Mouse (Mus musculus) intestine, embryonic 14.5 days (tissue): ENCODE results near the gene Brinp3. TPM values are rescaled to one million over a fixed set of nuclear protein-coding genes. Genes with fewer than 3 reads are reported as not detected.

Experiments
- ATAC-seq: fragments of 200-750 bp; cut with Nextera tagmentation; replicated peaks from 2 replicates; pipeline ENCODE4 v1.8.0; 2017; ENCODE audit warnings: low read depth, moderate number of reproducible peaks, moderate TSS enrichment, moderate library complexity; ENCODE audit not compliant: low FRiP score, low TSS enrichment
- DNase-seq: peaks from one replicate; pipeline ENCODE4 v3.0.0-alpha.2; 2018; ENCODE audit warnings: low spot score
- H3K27ac ChIP-seq: fragments of 300-500 bp; sonication (generic); 2 replicates; pipeline ENCODE4 v1.5.1; 2014; ENCODE audit warnings: low read depth, mild to moderate bottlenecking, control low read depth
- H3K27me3 ChIP-seq: fragments of 300-500 bp; sonication (generic); replicated peaks from 2 replicates; pipeline ENCODE4 v1.6.1; 2014; ENCODE audit warnings: low read length, control low read depth; ENCODE audit not compliant: control insufficient read depth, insufficient read depth
- H3K36me3 ChIP-seq: fragments of 300-500 bp; sonication (generic); 2 replicates; pipeline ENCODE4 v1.6.1; 2014; ENCODE audit warnings: low read length, control low read depth; ENCODE audit not compliant: control insufficient read depth, insufficient read depth
- H3K4me1 ChIP-seq: fragments of 300-500 bp; sonication (generic); replicated peaks from 2 replicates; pipeline ENCODE4 v1.6.1; 2014; ENCODE audit warnings: low read length, control low read depth, mixed read lengths; ENCODE audit not compliant: control insufficient read depth, insufficient read depth
- H3K4me2 ChIP-seq: fragments of 300-500 bp; sonication (generic); 2 replicates; pipeline ENCODE4 v1.6.1; 2014; ENCODE audit warnings: low read length
- H3K4me3 ChIP-seq: fragments of 300-500 bp; sonication (generic); 2 replicates; pipeline ENCODE4 v1.5.1; 2014; ENCODE audit warnings: low read depth, low read length, control low read depth, mixed read lengths
- H3K9ac ChIP-seq: fragments of 300-500 bp; sonication (generic); 2 replicates; pipeline ENCODE4 v1.6.1; 2014; ENCODE audit warnings: mild to moderate bottlenecking, low read length
- H3K9me3 ChIP-seq: fragments of 300-500 bp; sonication (generic); 2 replicates; pipeline ENCODE4 v1.6.1; 2016; ENCODE audit warnings: low read length, control low read depth; ENCODE audit not compliant: control insufficient read depth
- WGBS: fragments of 180-500 bp; shearing (Covaris S2); extraction: QIAGEN DNeasy Blood & Tissue Kit; methylation state at CpG from one replicate; pipeline ENCODE4 v1.1.7; 2014; 5-methylcytosine and 5-hydroxymethylcytosine counted together
- polyA plus RNA-seq: library from polyadenylated mRNA; unstranded; fragments of >200 nt; fragmentation: Nextera tagmentation; extraction: Ambion mirVana; gene quantifications from 2 replicates; pipeline ENCODE4 v1.2.1, GENCODE M21; 2014

Brinp3 gene
- 1.8 and 2.3 TPM in 2 replicates for polyA plus RNA-seq

GRCm38 (mm10) chr1:146494681-146495331 is at the start of gene Brinp3:
Brinp3 (plus strand) TSS chr1:146494760.
- Histone ChIP-seq H3K27me3 (peaks cover 38% of the 10 kb centered on the region), H3K4me1 (no peaks in the 10 kb centered on the region), H3K4me3 (peak within 1 kb of the TSS; percentile 24), H3K9ac (0 out of 2 replicates have a peak within 1 kb of the TSS, but pooled peaks have one; percentile 7), H3K36me3 (no peaks in the 10 kb centered on the region), H3K9me3 (no peaks in the 10 kb centered on the region), H3K27ac (no peak within 1 kb of the TSS), H3K4me2 (peak within 1 kb of the TSS; percentile 60)
- DNase-seq, result peak; percentile 56
- ATAC-seq, result no peak
- 3% methylated on average over 19 of the region's 19 CpGs for WGBS

- Histone ChIP-seq H3K4me1 (no peaks in the 10 kb centered on the region), H3K36me3 (no peaks in the 10 kb centered on the region), H3K27me3 (peaks cover 38% of the 10 kb centered on the region), H3K27ac (no peak overlapping the region), H3K4me3 (peak overlapping the region; percentile 24), H3K9me3 (no peaks in the 10 kb centered on the region), H3K4me2 (peak overlapping the region; percentile 60), H3K9ac (no peak overlapping the region)
- 14% methylated on average over 7 of the region's 7 CpGs for WGBS
- DNase-seq, result no peak
- ATAC-seq, result no peak
These were observed 339 bp upstream of the Brinp3 start for GRCm38 (mm10) chr1:146494221-146494620.

DNA sequence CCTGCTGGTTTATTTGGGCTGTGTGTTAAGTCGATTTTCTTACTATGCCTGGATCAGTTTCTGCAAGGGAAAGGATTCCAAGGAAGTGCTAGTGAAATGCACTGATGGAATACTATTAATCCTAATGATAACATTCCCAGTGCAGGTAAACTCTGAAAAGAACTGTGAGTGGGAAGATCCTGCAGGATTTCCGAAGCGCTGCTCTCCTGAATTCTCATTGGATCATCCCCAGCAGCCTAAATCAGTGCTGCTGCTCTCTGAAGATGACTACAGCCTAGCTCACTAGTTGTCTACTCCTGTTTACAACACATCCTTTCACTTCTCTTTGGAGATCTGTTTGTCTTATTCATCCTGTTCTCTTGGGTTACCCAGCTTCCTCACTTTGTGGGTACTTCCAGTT is 826 bp downstream of the Brinp3 start:
- ATAC-seq (no peak), DNase-seq (no peak)
- Histone ChIP-seq H3K4me2 (peak overlapping the region; percentile 60), H3K9me3 (no peaks in the 10 kb centered on the region), H3K27me3 (peaks cover 38% of the 10 kb centered on the region), H3K36me3 (no peaks in the 10 kb centered on the region), H3K27ac (no peak overlapping the region), H3K9ac (no peak overlapping the region), H3K4me1 (no peaks in the 10 kb centered on the region), H3K4me3 (peak overlapping the region; percentile 24)
- WGBS, result 12% methylated on average over 3 of the region's 3 CpGs

- ATAC-seq, result peak; percentile 62
- peak overlapping the region; percentile 79 for H3K4me2 ChIP-seq
- H3K9ac ChIP-seq, result no peak overlapping the region
- H3K27ac ChIP-seq, result no peak overlapping the region
- peaks cover 38% of the 10 kb centered on the region for H3K27me3 ChIP-seq
- H3K9me3 ChIP-seq, result no peaks in the 10 kb centered on the region
- no peaks in the 10 kb centered on the region for H3K4me1 ChIP-seq
- WGBS, result 1% methylated on average over 28 of the region's 28 CpGs
- H3K36me3 ChIP-seq, result no peaks in the 10 kb centered on the region
- peak; percentile 77 for DNase-seq
- H3K4me3 ChIP-seq, result peak overlapping the region; percentile 48
These were observed 3.0 kb downstream of the Brinp3 start for GRCm38 (mm10) chr1:146497381-146498081.

DNA sequence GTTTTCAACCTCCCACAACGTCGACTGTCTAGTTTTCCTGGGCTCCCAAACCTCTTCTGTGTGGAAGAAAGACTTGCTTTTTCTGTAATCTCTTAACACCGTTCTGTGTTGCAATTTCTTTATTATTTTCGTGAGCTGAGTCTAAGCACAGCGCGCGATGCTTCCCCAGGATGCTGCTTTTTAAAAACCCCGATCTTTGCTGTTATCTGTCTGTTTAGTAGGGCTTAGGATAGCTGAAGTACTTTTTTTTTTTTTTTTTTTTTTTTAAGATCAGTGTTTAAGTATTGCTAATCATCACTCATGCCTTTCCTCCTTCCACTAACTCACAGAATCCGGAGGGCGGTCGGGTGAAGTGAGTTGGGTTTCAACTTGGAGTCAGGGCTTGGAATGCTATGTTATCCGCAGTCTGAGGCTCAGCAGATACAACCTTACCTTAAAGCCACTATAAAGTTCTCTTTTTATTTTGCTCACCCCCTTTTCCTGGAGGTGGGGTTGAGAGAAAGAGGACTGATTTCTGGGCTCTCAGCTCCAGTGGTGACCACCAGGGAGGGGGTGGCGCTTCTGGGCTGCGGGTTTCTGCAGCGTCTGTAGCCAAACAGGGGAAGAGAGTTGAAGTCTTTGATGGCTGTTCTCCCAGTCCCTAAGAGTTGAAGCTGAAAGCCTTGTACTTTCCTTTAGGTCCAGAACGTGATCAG is 3.7 kb downstream of the Brinp3 start:
- Histone ChIP-seq H3K9ac (no peak overlapping the region), H3K9me3 (no peaks in the 10 kb centered on the region), H3K4me1 (no peaks in the 10 kb centered on the region), H3K27ac (no peak overlapping the region), H3K36me3 (no peaks in the 10 kb centered on the region), H3K4me2 (peak overlapping the region; percentile 79), H3K4me3 (peak overlapping the region; percentile 48), H3K27me3 (peaks cover 38% of the 10 kb centered on the region)
- DNase-seq (peak; percentile 59), ATAC-seq (peak; percentile 21; the same call in 1 of the 2 replicates)
- WGBS, result under 1% methylated on average over 16 of the region's 16 CpGs

GRCm38 (mm10) chr1:146498780-146499114 is 4.2 kb downstream of the Brinp3 start:
- WGBS, result 3% methylated on average over 1 of the region's 1 CpGs
- Histone ChIP-seq H3K9ac (no peak overlapping the region), H3K27ac (no peak overlapping the region), H3K4me1 (no peaks in the 10 kb centered on the region), H3K9me3 (no peaks in the 10 kb centered on the region), H3K36me3 (no peaks in the 10 kb centered on the region), H3K27me3 (peaks cover 38% of the 10 kb centered on the region), H3K4me3 (peak overlapping the region; percentile 48; the same call in 1 of the 2 replicates), H3K4me2 (peak overlapping the region; percentile 79)
- 0 out of 2 replicates have a peak, but pooled peaks have one; percentile 24 for ATAC-seq
- no peak for DNase-seq

DNA sequence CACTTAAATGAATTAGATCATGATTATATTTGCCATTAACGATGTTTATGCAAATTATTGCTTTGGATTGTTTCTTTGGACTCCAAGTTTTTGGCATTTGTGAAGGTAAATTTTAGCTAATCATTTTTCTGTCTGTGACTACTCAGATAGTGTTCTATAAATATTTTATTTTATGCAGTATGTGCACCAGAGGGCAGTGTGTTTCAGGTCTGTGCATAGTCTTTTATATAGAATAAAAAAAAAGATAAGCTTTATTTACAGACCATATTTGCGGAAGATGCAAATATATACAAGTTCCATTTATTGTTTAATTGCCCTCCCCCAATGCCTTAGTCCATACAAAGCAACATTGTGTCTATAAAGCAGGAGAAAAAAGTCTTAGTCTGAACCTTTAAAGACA is 20.8 kb downstream of the Brinp3 start:
- Histone ChIP-seq H3K27me3 (no peaks in the 10 kb centered on the region), H3K4me1 (no peaks in the 10 kb centered on the region), H3K4me2 (no peak overlapping the region), H3K36me3 (no peaks in the 10 kb centered on the region), H3K27ac (no peak overlapping the region), H3K4me3 (no peak overlapping the region), H3K9ac (no peak overlapping the region), H3K9me3 (no peaks in the 10 kb centered on the region)
- 72% methylated on average over 2 of the region's 2 CpGs for WGBS
- DNase-seq, result no peak
- no peak for ATAC-seq

- Histone ChIP-seq H3K27me3 (no peaks in the 10 kb centered on the region), H3K4me2 (no peak overlapping the region), H3K36me3 (no peaks in the 10 kb centered on the region), H3K9ac (no peak overlapping the region), H3K4me3 (no peak overlapping the region), H3K4me1 (no peaks in the 10 kb centered on the region), H3K9me3 (no peaks in the 10 kb centered on the region), H3K27ac (no peak overlapping the region)
- ATAC-seq (no peak), DNase-seq (no peak)
- 76% methylated on average over 11 of the region's 11 CpGs for WGBS
These were observed 29.4 kb downstream of the Brinp3 start for GRCm38 (mm10) chr1:146523727-146524573.
